Mouse (Mus musculus): ENCODE measurements at regions not wholly inside any gene's neighbourhood (a gene's known extent, or its start where the extent isn't known, plus 50 kb on each side); places are given as distances from the start of the nearest gene placed in this dataset.

GRCm38 (mm10) chr10:72762964-72763363, 108.3 kb downstream of the Zwint start:
- DNase-seq (ENCODE audit: low spot score), result peak; percentile 37

GRCm38 (mm10) chr10:72778356-72778755, 123.7 kb downstream of the Zwint start:
- peak; percentile 4 for DNase-seq (ENCODE audit: low spot score)

- DNase-seq (ENCODE audit: low spot score), result no peak
Measured at GRCm38 (mm10) chr10:72811614-72812013, 157.0 kb downstream of the Zwint start.

- DNase-seq (ENCODE audit: low spot score), result no peak
Measured at GRCm38 (mm10) chr10:72847358-72848082, 192.9 kb downstream of the Zwint start.

GRCm38 (mm10) chr10:72867956-72868355, 213.3 kb downstream of the Zwint start:
- no peak for DNase-seq (ENCODE audit: low spot score)
